Mouse (Mus musculus) hindbrain, postnatal 0 days (tissue): ENCODE data around the gene Glyctk. TPM values are rescaled to one million over a fixed set of nuclear protein-coding genes. Genes with fewer than 3 reads are reported as not detected.
A peak's percentile ranks its signal among the peaks of the same experiment; 100 is the strongest.

Source experiments
- ATAC-seq: fragments of 200-750 bp; cut with Nextera tagmentation; 2 replicates; pipeline ENCODE4 v1.8.0; 2017; ENCODE audit warnings: mild to moderate bottlenecking, moderate TSS enrichment, moderate library complexity
- DNase-seq: peaks from one replicate; pipeline ENCODE4 v3.0.0-alpha.2; 2015; ENCODE audit warnings: low spot score
- H3K27ac ChIP-seq: fragments of 300-500 bp; sonication (generic); 2 replicates; pipeline ENCODE4 v1.5.1; 2014; ENCODE audit warnings: mild to moderate bottlenecking
- H3K27me3 ChIP-seq: fragments of 300-500 bp; sonication (generic); 2 replicates; pipeline ENCODE4 v1.6.1; 2014; ENCODE audit warnings: low read length, mixed read lengths; ENCODE audit not compliant: insufficient read depth
- H3K36me3 ChIP-seq: fragments of 300-500 bp; sonication (generic); 2 replicates; pipeline ENCODE4 v1.6.1; 2014; ENCODE audit warnings: low read length, mixed read lengths; ENCODE audit not compliant: insufficient read depth
- H3K4me1 ChIP-seq: fragments of 300-500 bp; sonication (generic); 2 replicates; pipeline ENCODE4 v1.6.1; 2014; ENCODE audit warnings: antibody characterized with exemption, low read length, mixed read lengths; ENCODE audit not compliant: insufficient read depth
- H3K4me2 ChIP-seq: fragments of 300-500 bp; sonication (generic); 2 replicates; pipeline ENCODE4 v1.6.1; 2014; ENCODE audit warnings: low read depth, mild to moderate bottlenecking, low read length, moderate library complexity, mixed read lengths
- H3K4me3 ChIP-seq: fragments of 300-500 bp; sonication (generic); 2 replicates; pipeline ENCODE4 v1.5.1; 2014; ENCODE audit warnings: low read length
- H3K9ac ChIP-seq: fragments of 300-500 bp; sonication (generic); replicated peaks from 2 replicates; pipeline ENCODE4 v1.6.1; 2014; ENCODE audit warnings: mild to moderate bottlenecking, low read length, moderate library complexity, mixed read lengths
- H3K9me3 ChIP-seq: fragments of 300-500 bp; sonication (generic); 2 replicates; pipeline ENCODE4 v1.6.1; 2016; ENCODE audit warnings: low read length, mixed read lengths
- CTCF ChIP-seq: IDR thresholded peaks from 2 replicates; pipeline ENCODE4 v1.5.1; 2016; ENCODE audit warnings: antibody characterized with exemption, control low read depth, low read depth
- WGBS: fragments of 180-500 bp; shearing (Covaris S2); extraction: QIAGEN DNeasy Blood & Tissue Kit; methylation state at CpG from one replicate; pipeline ENCODE4 v1.1.7; 2014; 5-methylcytosine and 5-hydroxymethylcytosine counted together
- polyA plus RNA-seq: library from polyadenylated mRNA; unstranded; fragments of >200 nt; fragmentation: Nextera tagmentation; extraction: Ambion mirVana; gene quantifications from 2 replicates; pipeline ENCODE4 v1.2.1, GENCODE M21; 2015
- total RNA-seq: library from RNA; depleted of rRNA; stranded (reverse); fragments of >200 nt; gene quantifications from 2 replicates; pipeline ENCODE4 v1.2.3, GENCODE M21; 2014

Gene Glyctk
- total and polyA plus RNA-seq, 2 experiments from 2014 or later, result 1.2 to 1.3 TPM

GRCm38 (mm10) chr9:106148541-106149398 is 9.2 kb downstream of the Glyctk start:
- H3K4me3 ChIP-seq, result peak overlapping the region; percentile 58
- H3K4me2 ChIP-seq, result peak overlapping the region; percentile 59
- H3K27ac ChIP-seq, result peak overlapping the region; percentile 80
- no peaks in the 10 kb centered on the region for H3K27me3 ChIP-seq
- TF ChIP-seq CTCF, result peak; percentile 47
- no peaks in the 10 kb centered on the region for H3K36me3 ChIP-seq
- ATAC-seq (peak; percentile 85), DNase-seq (peak; percentile 75)
- H3K9ac ChIP-seq, result peak overlapping the region; percentile 74
- no peaks in the 10 kb centered on the region for H3K9me3 ChIP-seq
- WGBS, result 2% methylated on average over 36 of the region's 36 CpGs
- H3K4me1 ChIP-seq, result 0 out of 2 replicates have a peak, but pooled peaks cover 5% of the 10 kb centered on the region

GRCm38 (mm10) chr9:106147851-106148431 is 10.0 kb downstream of the Glyctk start:
- Histone ChIP-seq H3K9ac (peak overlapping the region; percentile 74), H3K27ac (peak overlapping the region; percentile 80), H3K9me3 (no peaks in the 10 kb centered on the region), H3K27me3 (no peaks in the 10 kb centered on the region), H3K4me2 (peak overlapping the region; percentile 59), H3K4me3 (peak overlapping the region; percentile 58), H3K36me3 (no peaks in the 10 kb centered on the region), H3K4me1 (0 out of 2 replicates have a peak, but pooled peaks cover 5% of the 10 kb centered on the region)
- DNase-seq (no peak), ATAC-seq (peak; percentile 46)
- TF ChIP-seq CTCF, result peak; percentile 16; the same call in 1 of the 2 replicates
- 4% methylated on average over 10 of the region's 10 CpGs for WGBS

- ATAC-seq (no peak), DNase-seq (no peak)
- no peaks in the 10 kb centered on the region for H3K27me3 ChIP-seq
- H3K4me2 ChIP-seq, result peak overlapping the region; percentile 59
- 34% methylated on average over 5 of the region's 5 CpGs for WGBS
- H3K36me3 ChIP-seq, result no peaks in the 10 kb centered on the region
- 0 out of 2 replicates have a peak, but pooled peaks cover 5% of the 10 kb centered on the region for H3K4me1 ChIP-seq
- 0 out of 2 replicates have a peak overlapping the region, but pooled peaks have one; percentile 74 for H3K9ac ChIP-seq
- no peak for TF ChIP-seq CTCF
- H3K4me3 ChIP-seq, result peak overlapping the region; percentile 58
- no peaks in the 10 kb centered on the region for H3K9me3 ChIP-seq
- H3K27ac ChIP-seq, result peak overlapping the region; percentile 80; the same call in 1 of the 2 replicates
These were observed 10.7 kb downstream of the Glyctk start for GRCm38 (mm10) chr9:106147281-106147680.

GRCm38 (mm10) chr9:106145582-106145981 is 12.4 kb downstream of the Glyctk start:
- TF ChIP-seq CTCF, result no peak
- H3K36me3 ChIP-seq, result no peaks in the 10 kb centered on the region
- DNase-seq (peak; percentile 34), ATAC-seq (no peak)
- WGBS, result 52% methylated on average over 2 of the region's 2 CpGs
- H3K27me3 ChIP-seq, result no peaks in the 10 kb centered on the region
- no peak overlapping the region for H3K4me2 ChIP-seq
- no peak overlapping the region for H3K27ac ChIP-seq
- no peaks in the 10 kb centered on the region for H3K9me3 ChIP-seq
- no peak overlapping the region for H3K4me3 ChIP-seq
- H3K9ac ChIP-seq, result no peak overlapping the region
- H3K4me1 ChIP-seq, result 0 out of 2 replicates have a peak, but pooled peaks cover 5% of the 10 kb centered on the region

GRCm38 (mm10) chr9:106144176-106144575 is 13.8 kb downstream of the Glyctk start:
- no peak for TF ChIP-seq CTCF
- no peak for ATAC-seq
- Histone ChIP-seq H3K9me3 (no peaks in the 10 kb centered on the region), H3K9ac (no peak overlapping the region), H3K4me2 (no peak overlapping the region), H3K4me1 (0 out of 2 replicates have a peak, but pooled peaks cover under 1% of the 10 kb centered on the region), H3K4me3 (no peak overlapping the region), H3K36me3 (no peaks in the 10 kb centered on the region), H3K27ac (no peak overlapping the region), H3K27me3 (no peaks in the 10 kb centered on the region)
- peak; percentile 58 for DNase-seq
- WGBS, result 52% methylated on average over 7 of the region's 7 CpGs

- no peak for TF ChIP-seq CTCF
- WGBS, result 58% methylated on average over 12 of the region's 12 CpGs
- no peak for ATAC-seq
- no peaks in the 10 kb centered on the region for H3K27me3 ChIP-seq
- DNase-seq, result peak; percentile 66
- no peak overlapping the region; the same call in 1 of the 2 replicates for H3K27ac ChIP-seq
- no peak overlapping the region for H3K4me3 ChIP-seq
- no peaks in the 10 kb centered on the region for H3K9me3 ChIP-seq
- H3K4me1 ChIP-seq, result no peaks in the 10 kb centered on the region
- no peak overlapping the region for H3K4me2 ChIP-seq
- no peak overlapping the region for H3K9ac ChIP-seq
- no peaks in the 10 kb centered on the region for H3K36me3 ChIP-seq
These were observed 16.0 kb downstream of the Glyctk start for GRCm38 (mm10) chr9:106141955-106142354.
